Mouse (Mus musculus) limb, embryonic 14.5 days (tissue): ENCODE data around the gene Pank3. TPM values are rescaled to one million over a fixed set of nuclear protein-coding genes. Genes with fewer than 3 reads are reported as not detected.
"Not testable (repeated sequence)": the region's sequence is repeated elsewhere in the genome, so short reads cannot be mapped to it uniquely, and the experiment has no call there.

Experiments
- ATAC-seq: fragments of 200-750 bp; cut with Nextera tagmentation; 2 replicates; pipeline ENCODE4 v1.8.0; 2017; ENCODE audit warnings: low read depth, moderate number of reproducible peaks, moderate TSS enrichment; ENCODE audit not compliant: low FRiP score
- DNase-seq: peaks from one replicate; pipeline ENCODE4 v3.0.0-alpha.2; 2015; ENCODE audit warnings: low spot score
- H3K27ac ChIP-seq: fragments of 300-500 bp; sonication (generic); replicated peaks from 2 replicates; pipeline ENCODE4 v1.5.1; 2014; ENCODE audit warnings: low read depth, mild to moderate bottlenecking, low read length, moderate library complexity, mixed read lengths
- H3K27me3 ChIP-seq: fragments of 300-500 bp; sonication (generic); 2 replicates; pipeline ENCODE4 v1.6.1; 2014; ENCODE audit warnings: low read length, mixed read lengths; ENCODE audit not compliant: control insufficient read depth, insufficient read depth
- H3K36me3 ChIP-seq: fragments of 300-500 bp; sonication (generic); 2 replicates; pipeline ENCODE4 v1.6.1; 2014; ENCODE audit warnings: mild to moderate bottlenecking, low read length, moderate library complexity, mixed read lengths; ENCODE audit not compliant: control insufficient read depth, insufficient read depth
- H3K4me1 ChIP-seq: fragments of 300-500 bp; sonication (generic); 2 replicates; pipeline ENCODE4 v1.6.1; 2014; ENCODE audit warnings: antibody characterized with exemption, low read length, mixed read lengths; ENCODE audit not compliant: control insufficient read depth, insufficient read depth
- H3K4me2 ChIP-seq: fragments of 300-500 bp; sonication (generic); replicated peaks from 2 replicates; pipeline ENCODE4 v1.6.1; 2014; ENCODE audit warnings: low read depth, mild to moderate bottlenecking, low read length, moderate library complexity; ENCODE audit not compliant: severe bottlenecking
- H3K4me3 ChIP-seq: fragments of 300-500 bp; sonication (generic); replicated peaks from 2 replicates; pipeline ENCODE4 v1.5.1; 2014; ENCODE audit warnings: low read length
- H3K9ac ChIP-seq: fragments of 300-500 bp; sonication (generic); 2 replicates; pipeline ENCODE4 v1.6.1; 2014; ENCODE audit warnings: mild to moderate bottlenecking, low read depth, low read length, moderate library complexity; ENCODE audit not compliant: severe bottlenecking
- H3K9me3 ChIP-seq: fragments of 300-500 bp; sonication (generic); 2 replicates; pipeline ENCODE4 v1.6.1; 2016; ENCODE audit warnings: low read length; ENCODE audit not compliant: control insufficient read depth
- POLR2A ChIP-seq: fragments of 200-500 bp; IDR thresholded peaks from 2 replicates; pipeline ENCODE4 v1.8.0; 2012; ENCODE audit warnings: inconsistent platforms, mild to moderate bottlenecking, moderate library complexity, borderline replicate concordance; ENCODE audit not compliant: insufficient read depth, insufficient read length; ENCODE audit errors: extremely low read depth
- WGBS: fragments of 180-500 bp; shearing (Covaris S2); extraction: QIAGEN DNeasy Blood & Tissue Kit; methylation state at CpG from one replicate; pipeline ENCODE4 v1.1.7; 2014; 5-methylcytosine and 5-hydroxymethylcytosine counted together
- polyA plus RNA-seq, 2 experiments: library from polyadenylated mRNA; depleted of rRNA in 1 of 2; stranded (reverse) in 1 of 2; unstranded in 1 of 2; fragments of >200 nt; fragmentation: Nextera tagmentation in 1 of 2; extraction: Ambion mirVana in 1 of 2; gene quantifications; 2 replicates each; pipeline versions ENCODE4 v1.2.1 to v1.2.3; 2012 to 2014

Pank3 gene
- polyA plus RNA-seq, 2 experiments = 20.3 to 20.4 TPM

GRCm38 (mm10) chr11:35788443-35788842, 19.2 kb downstream of the Pank3 start:
- no peaks in the 10 kb centered on the region for H3K4me1 ChIP-seq
- ATAC-seq (no peak), DNase-seq (no peak)
- H3K4me3 ChIP-seq = no peak overlapping the region
- no peaks in the 10 kb centered on the region for H3K27me3 ChIP-seq
- no peak overlapping the region for H3K9ac ChIP-seq
- no peak overlapping the region for H3K27ac ChIP-seq
- no peaks in the 10 kb centered on the region for H3K9me3 ChIP-seq
- TF ChIP-seq POLR2A = no peak
- 89% methylated on average over 2 of the region's 2 CpGs for WGBS
- H3K36me3 ChIP-seq = peaks cover 56% of the 10 kb centered on the region
- H3K4me2 ChIP-seq = no peak overlapping the region

GRCm38 (mm10) chr11:35792800-35793199, 23.5 kb downstream of the Pank3 start:
- Histone ChIP-seq H3K36me3 (peaks cover 20% of the 10 kb centered on the region), H3K27me3 (peaks cover 31% of the 10 kb centered on the region)
- not testable (repeated sequence) for ATAC-seq, H3K9ac ChIP-seq, H3K4me3 ChIP-seq, H3K27ac ChIP-seq, H3K4me1 ChIP-seq, H3K9me3 ChIP-seq, DNase-seq, H3K4me2 ChIP-seq
- WGBS = 83% methylated on average over 5 of the region's 5 CpGs

GRCm38 (mm10) chr11:35797751-35798494, 28.6 kb downstream of the Pank3 start:
- H3K36me3 ChIP-seq = no peaks in the 10 kb centered on the region
- no peak for DNase-seq
- H3K4me3 ChIP-seq = peak overlapping the region; percentile 36
- no peak overlapping the region for H3K9ac ChIP-seq
- TF ChIP-seq POLR2A = no peak
- no peaks in the 10 kb centered on the region for H3K9me3 ChIP-seq
- H3K4me2 ChIP-seq = peak overlapping the region; percentile 51
- no peak for ATAC-seq
- no peak overlapping the region for H3K27ac ChIP-seq
- 9% methylated on average over 49 of the region's 86 CpGs for WGBS
- peaks cover 48% of the 10 kb centered on the region for H3K27me3 ChIP-seq
- H3K4me1 ChIP-seq = 0 out of 2 replicates have a peak, but pooled peaks cover 2% of the 10 kb centered on the region

- H3K27me3 ChIP-seq = peaks cover 48% of the 10 kb centered on the region
Observed at GRCm38 (mm10) chr11:35798495-35798820, 29.2 kb downstream of the Pank3 start.

GRCm38 (mm10) chr11:35798874-35799273, 29.6 kb downstream of the Pank3 start, which contains the start of gene Fbll1:
Gene Fbll1 (minus strand): TSS chr11:35798884.
- peak; percentile 75 for DNase-seq
- no peak for ATAC-seq
- Histone ChIP-seq H3K27ac (no peak within 1 kb of the TSS), H3K9ac (no peak within 1 kb of the TSS), H3K9me3 (no peaks in the 10 kb centered on the region), H3K4me2 (peak within 1 kb of the TSS; percentile 51), H3K4me1 (0 out of 2 replicates have a peak, but pooled peaks cover 2% of the 10 kb centered on the region), H3K36me3 (no peaks in the 10 kb centered on the region), H3K4me3 (peak within 1 kb of the TSS; percentile 36), H3K27me3 (peaks cover 48% of the 10 kb centered on the region)
- no peak for TF ChIP-seq POLR2A
- WGBS = 15% methylated on average over 11 of the region's 11 CpGs

More at GRCm38 (mm10) chr11:35798495-35798820, 29.2 kb downstream of the Pank3 start:
- no peak overlapping the region for H3K9ac ChIP-seq
- no peaks in the 10 kb centered on the region for H3K9me3 ChIP-seq
- ATAC-seq (no peak), DNase-seq (no peak)
- H3K4me2 ChIP-seq = peak overlapping the region; percentile 51
- WGBS = 5% methylated on average over 10 of the region's 23 CpGs
- no peak for TF ChIP-seq POLR2A
- H3K36me3 ChIP-seq = no peaks in the 10 kb centered on the region
- H3K4me3 ChIP-seq = peak overlapping the region; percentile 36
- H3K4me1 ChIP-seq = 0 out of 2 replicates have a peak, but pooled peaks cover 2% of the 10 kb centered on the region
- H3K27ac ChIP-seq = no peak overlapping the region

GRCm38 (mm10) chr11:35801332-35801731, 32.0 kb downstream of the Pank3 start:
- H3K9me3 ChIP-seq = no peaks in the 10 kb centered on the region
- ATAC-seq = no peak
- no peak for TF ChIP-seq POLR2A

More at GRCm38 (mm10) chr11:35801332-35801731, 32.0 kb downstream of the Pank3 start:
- peaks cover 32% of the 10 kb centered on the region for H3K27me3 ChIP-seq
- WGBS = 79% methylated on average over 5 of the region's 5 CpGs
- DNase-seq = no peak
- H3K4me1 ChIP-seq = 0 out of 2 replicates have a peak, but pooled peaks cover 2% of the 10 kb centered on the region
- no peak overlapping the region for H3K27ac ChIP-seq
- H3K4me3 ChIP-seq = no peak overlapping the region
- H3K36me3 ChIP-seq = no peaks in the 10 kb centered on the region
- no peak overlapping the region for H3K4me2 ChIP-seq
- no peak overlapping the region for H3K9ac ChIP-seq
